Mouse (Mus musculus) T-helper 17 cell (primary cell): Measurements from ENCODE around the gene Socs7.
"Not testable (repeated sequence)": the region's sequence is repeated elsewhere in the genome, so short reads cannot be mapped to it uniquely, and the experiment has no call there.

Experiments
- in situ Hi-C, 2 experiments: fragments of 300-600 bp; cut with MboI, MseI; formaldehyde crosslinking; loops; 1 replicate in 1 of 2; 2 replicates in 1 of 2; pipeline ENCODE4 v1.15.1; 2025; ENCODE audit warnings: high pct_unique_total_duplicates in 2 of 2

The Socs7 gene

GRCm38 (mm10) chr11:97343175-97343574 is 19.2 kb upstream of the Socs7 start:
- in situ Hi-C loops, result no loop called here

- in situ Hi-C loops, result no loop called here
These were observed 18.7 kb upstream of the Socs7 start for GRCm38 (mm10) chr11:97343619-97344018.

- in situ Hi-C loops, result no loop called here
These were observed 16.9 kb upstream of the Socs7 start for GRCm38 (mm10) chr11:97345446-97345845.

GRCm38 (mm10) chr11:97346383-97346782 is 16.0 kb upstream of the Socs7 start:
- in situ Hi-C loops, result no loop called here

- in situ Hi-C loops, result no loop called here
These were observed 15.1 kb upstream of the Socs7 start for GRCm38 (mm10) chr11:97347291-97347690.

GRCm38 (mm10) chr11:97350035-97350434 is 12.3 kb upstream of the Socs7 start:
- in situ Hi-C loops, result no loop called here

GRCm38 (mm10) chr11:97352027-97352684 is 10.2 kb upstream of the Socs7 start, which contains the start of gene Gpr179:
Gene Gpr179, minus strand, starts transcription at chr11:97352077.
- in situ Hi-C loops, result no loop called here

- in situ Hi-C loops, result no loop called here
These were observed 9.3 kb upstream of the Socs7 start for GRCm38 (mm10) chr11:97352935-97353597.

- in situ Hi-C loops, result no loop called here
These were observed 7.7 kb upstream of the Socs7 start for GRCm38 (mm10) chr11:97354646-97355045.

- in situ Hi-C loops, result no loop called here
These were observed 7.1 kb upstream of the Socs7 start for GRCm38 (mm10) chr11:97355247-97355646.

GRCm38 (mm10) chr11:97357663-97358062 is 4.7 kb upstream of the Socs7 start:
- in situ Hi-C loops, result not testable (repeated sequence)

GRCm38 (mm10) chr11:97362649-97362942 is 245 bp downstream of the Socs7 start:
- in situ Hi-C loops, result no loop called here

GRCm38 (mm10) chr11:97362943-97363643 is 742 bp downstream of the Socs7 start:
- in situ Hi-C loops, result no loop called here

- in situ Hi-C loops, result no loop called here
These were observed 1.3 kb downstream of the Socs7 start for GRCm38 (mm10) chr11:97363644-97363995.

GRCm38 (mm10) chr11:97365556-97365955 is 3.2 kb downstream of the Socs7 start:
- in situ Hi-C loops, result no loop called here

- in situ Hi-C loops, result no loop called here
These were observed 6.2 kb downstream of the Socs7 start for GRCm38 (mm10) chr11:97368501-97368900.

GRCm38 (mm10) chr11:97370329-97371091 is 8.2 kb downstream of the Socs7 start:
- in situ Hi-C loops, result no loop called here

- in situ Hi-C loops, result no loop called here
These were observed 10.0 kb downstream of the Socs7 start for GRCm38 (mm10) chr11:97372159-97372864.

- in situ Hi-C loops, result no loop called here
These were observed 11.1 kb downstream of the Socs7 start for GRCm38 (mm10) chr11:97373402-97373801.

GRCm38 (mm10) chr11:97380036-97380435 is 17.7 kb downstream of the Socs7 start:
- in situ Hi-C loops, result loop anchor here in 1 of 2 experiments (25.0 kb wide), 1 partner anchor 1257 kb away; the partner anchor contains the start of genes Gm12355, Gsdma2 and Gsdma3

GRCm38 (mm10) chr11:97383017-97383416 is 20.7 kb downstream of the Socs7 start:
- in situ Hi-C loops, result loop anchor here in 1 of 2 experiments (25.0 kb wide), 1 partner anchor 1254 kb away; the partner anchor contains the start of genes Gm12355, Gsdma2 and Gsdma3
